Mouse (Mus musculus): Measurements from ENCODE around the gene 1110051M20Rik.

The 1110051M20Rik gene

GRCm38 (mm10) chr2:91294226-91294625 is 150.3 kb downstream of the 1110051M20Rik start:
- in situ Hi-C loops (cut with MboI; ENCODE audit: low pct_unique_long_range_greater_than_20kb in 1 of 2, low sequenced_read_pairs in 2 of 2, unreplicated experiment in 1 of 2): loop anchor here (5.0 to 25.0 kb wide), 3 partner anchors 171 to 343 kb away; partner anchors contain the start of genes Arhgap1 (in 1 of the 2), F2 (in 1 of the 2) and Zfp408 (in 1 of the 2)

GRCm38 (mm10) chr2:91291197-91292007 is 153.1 kb downstream of the 1110051M20Rik start:
- in situ Hi-C loops (cut with MboI; ENCODE audit: low pct_unique_long_range_greater_than_20kb in 1 of 2, low sequenced_read_pairs in 2 of 2, unreplicated experiment in 1 of 2): loop anchor here (5.0 to 25.0 kb wide), 3 partner anchors 173 to 346 kb away; partner anchors contain the start of genes Arhgap1 (in 1 of the 2), F2 (in 1 of the 2) and Zfp408 (in 1 of the 2)

- in situ Hi-C loops (cut with MboI; ENCODE audit: low pct_unique_long_range_greater_than_20kb in 1 of 2, low sequenced_read_pairs in 2 of 2, unreplicated experiment in 1 of 2): loop anchor here in 1 of 2 experiments (5.0 to 25.0 kb wide), 2 partner anchors 195 to 350 kb away; partner anchors contain the start of genes Arhgap1, F2 and Zfp408
Measured at GRCm38 (mm10) chr2:91287563-91287962, 156.9 kb downstream of the 1110051M20Rik start.

GRCm38 (mm10) chr2:91285885-91286505 is 158.5 kb downstream of the 1110051M20Rik start:
- in situ Hi-C loops (cut with MboI; ENCODE audit: low pct_unique_long_range_greater_than_20kb in 1 of 2, low sequenced_read_pairs in 2 of 2, unreplicated experiment in 1 of 2): loop anchor here in 1 of 2 experiments (5.0 to 25.0 kb wide), 2 partner anchors 196 to 351 kb away; partner anchors contain the start of genes Arhgap1, F2 and Zfp408

GRCm38 (mm10) chr2:91284375-91285199 is 159.9 kb downstream of the 1110051M20Rik start:
- in situ Hi-C loops (cut with MboI; ENCODE audit: low pct_unique_long_range_greater_than_20kb in 1 of 2, low sequenced_read_pairs in 2 of 2, unreplicated experiment in 1 of 2): loop anchor here in 1 of 2 experiments (5.0 to 25.0 kb wide), 2 partner anchors 198 to 353 kb away; partner anchors contain the start of genes Arhgap1, F2 and Zfp408

GRCm38 (mm10) chr2:91283972-91284371 is 160.5 kb downstream of the 1110051M20Rik start:
- in situ Hi-C loops (cut with MboI; ENCODE audit: low pct_unique_long_range_greater_than_20kb in 1 of 2, low sequenced_read_pairs in 2 of 2, unreplicated experiment in 1 of 2): loop anchor here in 1 of 2 experiments (25.0 kb wide), 1 partner anchor 353 kb away; the partner anchor contains the start of genes Arhgap1, F2 and Zfp408

GRCm38 (mm10) chr2:91281366-91281765 is 163.1 kb downstream of the 1110051M20Rik start:
- in situ Hi-C loops (cut with MboI; ENCODE audit: low pct_unique_long_range_greater_than_20kb in 1 of 2, low sequenced_read_pairs in 2 of 2, unreplicated experiment in 1 of 2): loop anchor here in 1 of 2 experiments (25.0 kb wide), 1 partner anchor 356 kb away; the partner anchor contains the start of genes Arhgap1, F2 and Zfp408

GRCm38 (mm10) chr2:91279372-91279755 is 165.1 kb downstream of the 1110051M20Rik start:
- in situ Hi-C loops (cut with MboI; ENCODE audit: low pct_unique_long_range_greater_than_20kb in 1 of 2, low sequenced_read_pairs in 2 of 2, unreplicated experiment in 1 of 2): loop anchor here in 1 of 2 experiments (25.0 kb wide), 1 partner anchor 358 kb away; the partner anchor contains the start of genes Arhgap1, F2 and Zfp408

- in situ Hi-C loops (cut with MboI; ENCODE audit: low pct_unique_long_range_greater_than_20kb in 1 of 2, low sequenced_read_pairs in 2 of 2, unreplicated experiment in 1 of 2): loop anchor here in 1 of 2 experiments (25.0 kb wide), 1 partner anchor 358 kb away; the partner anchor contains the start of genes Arhgap1, F2 and Zfp408
Measured at GRCm38 (mm10) chr2:91278749-91279371, 165.6 kb downstream of the 1110051M20Rik start.

- in situ Hi-C loops (cut with MboI; ENCODE audit: low pct_unique_long_range_greater_than_20kb in 1 of 2, low sequenced_read_pairs in 2 of 2, unreplicated experiment in 1 of 2): no loop called here
Measured at GRCm38 (mm10) chr2:91269687-91270133, 174.8 kb downstream of the 1110051M20Rik start.

GRCm38 (mm10) chr2:91268706-91269105 is 175.8 kb downstream of the 1110051M20Rik start:
- in situ Hi-C loops (cut with MboI; ENCODE audit: low pct_unique_long_range_greater_than_20kb in 1 of 2, low sequenced_read_pairs in 2 of 2, unreplicated experiment in 1 of 2): no loop called here

GRCm38 (mm10) chr2:91268042-91268441 is 176.5 kb downstream of the 1110051M20Rik start:
- in situ Hi-C loops (cut with MboI; ENCODE audit: low pct_unique_long_range_greater_than_20kb in 1 of 2, low sequenced_read_pairs in 2 of 2, unreplicated experiment in 1 of 2): no loop called here

GRCm38 (mm10) chr2:91264711-91265681 is 179.5 kb downstream of the 1110051M20Rik start, which contains the start of gene Arfgap2:
Gene Arfgap2, plus strand, starts transcription at chr2:91264974.
- in situ Hi-C loops (cut with MboI; ENCODE audit: low pct_unique_long_range_greater_than_20kb in 1 of 2, low sequenced_read_pairs in 2 of 2, unreplicated experiment in 1 of 2): no loop called here

- in situ Hi-C loops (cut with MboI; ENCODE audit: low pct_unique_long_range_greater_than_20kb in 1 of 2, low sequenced_read_pairs in 2 of 2, unreplicated experiment in 1 of 2): no loop called here
Measured at GRCm38 (mm10) chr2:91263692-91264660, 180.5 kb downstream of the 1110051M20Rik start.

- in situ Hi-C loops (cut with MboI; ENCODE audit: low pct_unique_long_range_greater_than_20kb in 1 of 2, low sequenced_read_pairs in 2 of 2, unreplicated experiment in 1 of 2): no loop called here
Measured at GRCm38 (mm10) chr2:91259493-91259892, 185.0 kb downstream of the 1110051M20Rik start.

All from mouse embryonic stem cell (cell line).